Mouse (Mus musculus): ENCODE data around the gene Agpat3.

Agpat3 gene

DNA sequence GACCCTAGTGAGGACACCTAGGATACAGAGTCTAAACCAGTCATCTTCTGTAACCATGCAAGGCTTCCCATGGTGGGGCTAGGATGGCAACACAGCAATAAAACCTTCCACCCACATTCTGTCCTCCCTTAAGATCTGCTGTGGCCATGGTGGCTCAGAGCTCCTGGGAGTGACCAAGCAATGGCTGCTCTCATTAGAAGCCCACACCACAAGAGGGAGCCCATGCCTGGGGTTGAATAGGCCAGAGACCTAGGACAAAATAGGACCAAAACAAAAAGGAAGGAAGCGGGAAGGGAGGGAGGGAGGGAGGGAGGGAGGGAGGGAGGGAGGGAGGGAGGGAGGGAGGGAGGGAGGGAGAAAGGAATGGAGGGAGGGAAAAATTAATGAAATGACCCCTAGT lies 29.5 kb downstream of the Agpat3 start:
- no peak for DNase-seq

DNA sequence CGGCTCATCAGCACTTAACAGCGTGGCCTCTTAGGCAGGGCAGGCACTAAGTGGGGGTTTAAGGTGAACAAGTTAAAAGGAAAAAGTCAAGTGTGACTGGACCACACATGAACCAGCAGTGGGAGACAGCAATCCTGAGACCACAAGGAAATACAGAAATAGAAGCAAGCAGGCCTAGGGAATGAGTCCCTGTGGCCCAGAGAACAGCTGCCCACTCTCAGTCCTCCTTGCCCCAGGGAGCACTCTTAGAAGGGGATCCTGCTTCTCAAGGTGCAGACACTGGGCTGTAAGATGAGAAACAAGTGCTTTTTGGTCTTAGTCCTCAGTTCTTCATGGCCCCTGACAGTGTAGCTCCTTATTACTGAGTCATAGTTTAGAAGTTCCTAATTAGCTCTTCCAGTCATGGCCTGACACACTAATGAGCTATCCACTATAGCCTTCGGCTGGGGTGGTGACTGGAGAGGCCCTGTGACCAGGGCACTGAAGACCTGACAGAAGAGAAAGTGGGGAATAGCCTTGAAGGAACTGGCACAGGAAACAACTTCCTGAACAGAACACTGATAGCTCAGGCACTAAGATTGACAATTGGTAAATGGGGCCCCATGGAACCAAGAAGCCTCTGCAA lies 31.0 kb downstream of the Agpat3 start:
- DNase-seq = no peak

DNA sequence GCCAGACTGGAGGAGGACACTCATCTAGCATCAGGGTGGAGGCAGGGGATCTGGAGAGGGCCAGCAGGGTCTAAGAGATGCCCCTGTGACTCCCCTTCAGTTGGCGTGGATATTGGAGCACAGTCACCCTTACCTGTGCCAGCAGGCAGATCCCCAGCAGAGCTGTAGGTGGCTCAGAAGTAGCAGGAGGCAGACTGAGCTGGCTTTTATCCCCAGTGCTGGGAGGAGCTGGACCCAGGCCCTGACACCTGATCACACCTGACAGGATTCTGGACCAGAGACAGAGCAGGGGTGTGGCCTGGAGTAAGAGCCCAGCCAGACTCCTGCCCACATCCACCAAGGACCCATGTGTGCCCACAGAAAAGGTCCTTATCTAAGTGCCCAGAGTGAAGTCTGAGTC lies 31.8 kb downstream of the Agpat3 start:
- DNase-seq = no peak

DNA sequence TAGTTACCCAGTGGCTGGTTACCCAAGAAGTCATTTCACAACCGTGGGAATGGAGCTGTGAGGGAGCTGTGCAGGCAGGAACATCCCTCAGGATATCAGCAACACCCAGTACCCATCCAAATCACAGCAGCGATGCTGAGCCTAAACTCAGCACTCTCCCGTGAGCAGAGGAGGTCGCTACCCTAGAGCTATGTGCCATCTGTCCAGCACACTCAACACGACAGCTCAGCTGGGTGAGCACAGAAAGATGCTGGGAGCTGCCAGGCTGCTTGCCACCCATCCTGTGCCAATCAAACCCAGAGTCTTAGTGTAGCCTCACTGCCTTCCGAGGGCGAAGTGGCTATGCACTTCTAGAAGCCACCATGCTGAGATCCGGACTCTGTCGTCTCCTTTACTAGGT lies 32.3 kb downstream of the Agpat3 start:
- DNase-seq = no peak

DNA sequence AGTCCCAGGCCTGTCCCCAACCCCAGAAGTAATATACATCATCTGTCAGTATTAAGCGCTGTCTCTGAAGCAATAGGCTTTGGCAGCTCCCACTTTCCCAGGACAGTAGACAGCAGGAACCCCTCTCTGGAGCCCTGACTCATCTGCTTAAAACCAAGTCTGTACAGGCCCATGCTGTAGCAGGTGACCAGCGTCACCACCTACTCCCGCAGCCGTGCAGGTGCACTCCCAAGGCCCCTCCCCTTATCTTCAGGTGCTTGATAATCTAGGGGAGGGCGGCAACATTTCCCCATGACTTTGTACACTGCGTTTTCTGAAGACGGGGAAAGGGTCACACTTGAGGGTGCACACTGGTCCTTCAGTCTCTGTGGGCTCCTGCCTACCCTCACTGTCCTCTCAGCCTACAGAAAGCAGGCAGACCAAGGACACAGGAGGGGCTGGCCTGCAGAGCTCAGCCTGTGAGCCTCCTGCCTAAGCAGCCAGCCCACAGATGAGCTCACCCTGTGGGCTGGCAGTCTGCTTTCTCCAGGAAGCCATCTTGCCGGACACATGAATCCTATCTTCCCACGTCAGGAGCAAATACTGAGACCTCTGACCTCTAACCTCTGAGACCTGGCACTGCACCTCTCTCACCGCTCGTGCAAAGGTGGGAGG lies 34.9 kb downstream of the Agpat3 start:
- no peak for DNase-seq

DNA sequence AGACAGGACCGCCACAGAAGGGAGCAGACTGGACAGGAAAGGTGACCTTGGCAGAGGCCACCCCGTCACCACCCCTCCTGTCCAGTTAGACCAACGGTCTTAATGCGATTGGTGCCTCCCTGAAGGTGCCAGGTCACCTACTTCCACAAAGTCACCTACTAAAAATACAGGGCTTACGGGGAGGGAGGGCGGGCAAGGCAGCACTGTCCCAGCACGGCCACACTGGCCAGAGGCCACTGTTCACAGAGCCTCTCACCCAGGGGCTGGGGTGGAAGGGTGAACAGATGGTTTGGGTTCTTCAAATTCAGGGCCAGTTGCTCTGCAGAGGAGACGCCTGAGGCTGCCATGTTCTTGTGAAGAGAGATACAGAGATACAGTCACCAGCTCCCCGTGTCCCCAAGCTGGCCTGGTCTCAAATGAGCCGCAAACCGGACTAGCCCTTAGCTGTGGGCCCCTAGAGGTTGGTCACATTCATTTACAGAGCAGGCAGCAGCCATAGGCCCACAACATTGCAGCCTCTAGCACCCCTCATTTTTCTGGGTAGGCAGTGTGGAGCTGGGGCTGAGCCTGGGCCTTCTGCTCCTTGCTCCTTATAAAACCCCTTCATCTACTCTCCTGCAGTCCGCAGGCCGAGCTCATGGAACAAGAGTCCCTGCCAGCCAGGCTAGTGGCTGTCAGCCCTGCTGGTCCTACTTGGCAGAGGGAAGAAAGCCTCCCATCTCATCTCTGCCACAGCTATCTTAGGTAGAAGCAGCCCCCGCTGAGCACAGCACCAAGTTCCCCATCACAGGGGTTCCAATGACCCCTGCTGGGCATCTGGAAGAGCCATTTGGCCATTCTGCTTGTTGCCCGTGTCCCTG lies 35.8 kb downstream of the Agpat3 start:
- no peak for DNase-seq

DNA sequence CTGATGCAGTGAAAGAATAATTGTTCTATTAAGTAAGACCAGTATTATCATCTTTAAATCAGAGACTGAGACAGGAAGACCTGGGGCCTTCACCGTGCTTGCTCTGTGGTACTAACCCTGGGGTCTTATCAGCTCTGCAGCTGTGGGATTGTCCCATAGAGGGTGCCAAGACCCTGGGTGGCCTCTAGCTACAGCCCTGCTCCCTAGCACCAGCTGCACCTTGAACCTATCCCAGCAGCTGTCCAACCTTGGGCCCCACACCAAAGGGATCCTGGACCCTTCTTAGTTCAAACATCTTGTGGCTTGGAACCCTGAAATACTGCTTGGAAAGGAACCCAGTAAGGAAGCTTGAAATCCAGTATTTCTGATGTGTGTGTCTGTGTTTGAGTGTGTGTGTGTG lies 37.1 kb downstream of the Agpat3 start:
- DNase-seq = no peak

DNA sequence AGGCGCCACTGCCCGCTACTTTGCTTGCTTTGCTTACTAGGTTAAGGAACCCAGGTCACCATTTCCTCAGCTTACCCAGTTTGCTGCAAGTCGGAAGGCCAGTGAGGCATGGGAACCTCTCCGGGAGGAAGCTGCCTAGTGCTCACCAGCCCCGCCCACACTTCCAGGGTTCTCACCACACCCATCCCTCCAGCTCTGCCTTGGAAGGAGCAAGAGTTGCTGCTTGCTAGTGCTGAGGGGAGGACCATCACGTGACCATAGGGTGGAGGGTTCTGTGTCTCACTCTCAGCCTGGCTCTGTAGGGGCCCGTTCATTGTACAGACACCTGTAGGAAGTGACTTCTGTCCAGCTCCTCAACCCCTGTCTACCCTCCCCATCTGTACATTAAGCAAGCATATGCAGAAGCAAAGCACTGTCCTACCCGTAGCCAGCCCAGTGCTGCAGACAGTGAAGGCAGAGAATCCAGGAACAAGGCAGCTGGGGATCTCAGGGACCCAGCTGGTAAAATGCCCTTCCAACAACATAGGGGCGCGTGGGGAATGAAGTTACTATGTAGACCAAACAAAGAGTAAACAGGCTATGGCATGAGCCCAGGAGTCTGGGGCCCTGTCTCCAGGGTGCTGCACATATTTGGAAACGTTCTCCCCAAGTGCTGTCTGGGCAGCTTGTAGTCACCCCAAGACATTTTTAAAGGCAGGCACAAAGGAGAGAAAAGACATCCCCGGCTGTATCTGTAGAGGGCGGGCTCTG lies 40.2 kb downstream of the Agpat3 start:
- no peak for DNase-seq

DNA sequence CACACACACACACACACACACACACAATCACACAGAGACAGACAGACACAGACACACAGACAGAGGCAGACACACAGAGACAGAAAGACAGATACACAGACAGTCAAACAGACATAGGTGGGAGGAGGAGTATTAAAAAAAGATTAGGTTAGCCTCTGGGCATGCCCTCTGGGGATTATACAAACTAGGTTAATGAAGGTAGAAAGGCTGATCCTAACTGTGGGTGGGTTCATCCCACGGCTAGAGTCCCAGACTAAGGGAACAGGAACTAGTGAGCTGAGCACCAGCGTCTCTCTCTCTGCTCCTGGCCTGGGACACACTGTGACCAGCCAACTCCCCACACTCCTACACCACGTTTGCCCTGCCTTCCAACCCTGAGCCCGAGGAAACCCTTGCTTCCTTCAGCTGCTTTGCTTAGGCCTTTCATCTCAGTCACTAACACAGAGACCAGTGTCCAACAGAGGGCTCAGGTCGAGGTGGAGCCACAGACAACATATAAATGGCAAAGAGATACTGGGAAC lies 41.5 kb downstream of the Agpat3 start:
- no peak for DNase-seq

DNA sequence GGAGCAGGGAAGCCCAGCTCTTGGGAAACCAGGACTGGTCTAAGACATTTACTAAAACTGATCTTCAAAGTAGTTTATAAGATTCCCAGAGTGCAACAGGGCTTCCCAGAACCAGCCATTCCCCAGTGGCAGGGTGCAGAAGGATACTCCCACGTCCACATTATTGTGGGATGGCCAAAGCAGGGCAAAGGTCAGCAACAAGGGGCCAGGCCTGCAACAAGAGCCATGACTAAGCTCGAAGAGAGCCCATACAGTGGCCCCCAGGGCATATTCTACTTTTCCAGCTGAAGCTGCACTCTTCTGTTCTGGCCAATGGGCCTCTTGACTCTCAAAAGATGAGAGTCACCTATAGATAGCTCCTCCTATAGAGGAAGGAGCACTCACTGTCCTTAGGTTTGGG lies 43.7 kb downstream of the Agpat3 start:
- DNase-seq = no peak

DNA sequence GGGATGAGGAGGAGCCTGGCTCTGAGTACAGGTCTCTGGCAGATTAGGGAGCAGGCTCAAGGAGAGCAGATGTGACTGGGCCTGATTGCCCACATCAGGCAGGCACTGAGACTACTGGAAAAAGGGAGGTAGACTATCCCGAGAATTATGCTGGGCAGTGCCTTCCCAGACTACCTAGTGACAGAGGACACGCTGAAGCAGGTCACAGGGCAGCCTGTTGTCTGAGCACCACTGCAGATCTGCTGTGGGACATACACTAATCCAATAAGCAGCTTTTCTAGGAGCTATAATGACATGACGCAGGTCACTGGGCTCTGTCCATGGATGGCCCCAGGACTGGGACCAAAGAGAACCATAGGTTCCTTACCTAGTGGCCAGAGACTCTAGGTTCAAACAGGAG lies 44.9 kb downstream of the Agpat3 start:
- DNase-seq = no peak

DNA sequence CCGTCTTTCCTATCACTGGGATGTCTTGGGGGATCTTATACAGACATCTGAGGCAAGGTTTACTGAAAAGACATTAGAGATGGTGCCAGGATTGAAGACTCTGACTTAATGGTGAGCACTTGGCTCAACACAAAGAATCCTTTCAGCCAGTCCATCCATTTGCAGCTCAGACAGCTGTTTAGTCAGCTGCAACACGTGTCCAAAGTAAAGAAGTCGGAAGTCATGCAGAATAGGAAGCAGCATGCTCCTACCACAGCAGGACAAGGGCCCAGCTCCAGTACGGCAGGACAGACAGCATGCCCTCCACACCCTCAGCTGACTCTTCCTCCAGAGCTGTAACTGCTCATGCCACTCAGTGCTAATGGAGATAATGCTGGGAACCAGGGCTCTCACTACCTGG lies 46.3 kb downstream of the Agpat3 start:
- DNase-seq = no peak

DNA sequence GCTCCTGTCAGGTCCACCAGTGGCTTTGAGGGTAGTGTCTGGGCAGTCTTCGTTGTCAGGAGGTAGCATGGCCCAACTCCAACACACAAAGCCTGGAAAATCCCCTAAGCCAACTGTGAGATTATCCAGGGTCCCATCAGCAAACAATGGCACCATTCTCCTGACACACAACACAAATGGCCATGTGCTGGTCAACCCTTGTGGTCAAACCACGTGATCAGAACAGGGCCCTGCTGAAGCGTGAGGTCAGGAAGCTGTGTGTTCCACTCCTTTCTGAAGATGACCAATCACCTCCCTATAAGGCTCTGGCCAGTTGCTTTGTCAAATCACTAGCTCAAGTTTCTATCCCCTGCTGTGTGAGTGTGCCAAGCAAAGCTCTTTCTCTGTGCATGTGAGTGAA lies 47.3 kb downstream of the Agpat3 start:
- DNase-seq = no peak

DNA sequence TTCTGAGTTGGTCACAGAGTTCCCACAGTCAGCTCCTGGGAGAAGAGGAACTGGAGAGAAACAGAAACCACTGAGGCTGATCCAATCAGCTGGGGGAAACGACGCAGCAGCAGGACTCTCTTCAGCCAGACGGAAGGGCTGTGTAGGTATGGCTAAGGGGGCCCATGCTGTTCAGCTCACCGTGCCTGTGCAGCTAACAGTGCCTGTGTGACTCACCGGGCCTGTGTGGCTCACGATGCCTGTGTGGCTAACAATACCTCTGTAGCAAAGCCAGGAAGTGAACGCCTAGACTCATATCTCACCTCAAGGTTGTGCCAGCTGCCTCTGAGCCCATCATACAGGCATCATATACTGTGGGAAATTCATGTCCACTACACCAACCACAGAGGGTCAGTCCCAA lies 48.6 kb downstream of the Agpat3 start:
- DNase-seq = no peak

DNA sequence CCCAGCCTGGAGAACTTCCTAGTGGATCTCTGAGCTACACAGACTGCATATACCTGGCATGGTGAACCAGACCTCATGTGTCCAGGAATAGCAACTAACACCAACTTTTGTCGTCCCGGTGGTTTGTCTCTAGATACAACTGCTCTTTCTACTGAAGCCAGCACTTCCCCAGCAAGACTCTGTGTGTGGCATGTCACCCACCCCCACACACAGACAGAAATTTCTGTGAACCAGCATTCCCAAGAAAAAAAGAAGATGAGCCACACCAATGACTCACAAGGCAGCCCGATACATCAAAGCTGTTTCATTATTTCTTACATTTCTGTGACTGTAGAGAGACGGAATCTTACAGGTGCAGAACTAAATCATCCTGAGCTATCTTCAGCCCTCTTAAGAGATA lies 52.2 kb downstream of the Agpat3 start:
- DNase-seq = no peak

DNA sequence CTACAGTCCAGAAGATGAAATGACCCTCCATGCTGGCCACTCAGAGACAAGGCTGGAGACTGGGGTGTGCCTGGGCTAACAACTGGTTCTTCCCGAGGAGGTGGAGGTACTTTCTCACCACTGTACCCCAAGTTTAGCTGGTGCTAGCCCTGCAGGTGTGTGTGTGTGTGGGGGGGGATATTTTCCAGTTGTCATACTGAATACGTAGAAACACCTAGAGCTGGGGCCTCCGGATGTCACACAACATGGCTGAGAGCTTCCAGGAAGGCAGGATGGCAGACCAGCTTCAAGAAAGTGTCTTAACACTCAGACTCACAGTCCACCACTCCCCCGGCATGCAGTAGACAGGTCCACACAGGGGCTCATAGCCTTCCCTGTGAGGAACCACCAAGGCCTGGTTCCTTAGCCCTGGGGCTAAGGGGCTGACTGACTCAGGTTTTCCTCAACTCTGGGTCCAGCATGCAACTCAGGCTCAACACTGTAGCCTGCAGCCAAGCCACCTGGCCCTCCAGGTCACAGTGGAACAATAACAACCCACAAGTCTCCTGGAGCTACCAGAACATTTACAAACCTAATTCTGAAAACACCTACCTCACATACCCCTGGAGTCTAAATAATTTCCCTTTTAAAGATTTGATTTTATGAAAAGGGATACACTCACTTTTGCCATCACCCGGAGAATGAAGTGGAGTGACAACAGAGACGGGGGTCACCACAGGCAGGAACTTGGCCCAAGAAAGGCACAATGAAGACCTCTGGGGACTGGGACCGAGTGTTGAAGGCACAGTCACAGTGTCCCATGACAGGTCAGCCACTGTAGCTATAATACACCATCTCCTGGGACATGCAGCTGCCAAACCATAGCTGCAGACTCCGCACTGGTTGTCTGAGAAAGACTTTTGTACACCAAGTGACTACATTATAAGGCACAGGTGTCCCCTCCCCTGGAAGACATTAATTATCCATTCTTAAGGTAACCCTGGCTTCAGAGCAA lies 53.3 kb downstream of the Agpat3 start:
- peak; percentile 21 to 55 for DNase-seq

DNA sequence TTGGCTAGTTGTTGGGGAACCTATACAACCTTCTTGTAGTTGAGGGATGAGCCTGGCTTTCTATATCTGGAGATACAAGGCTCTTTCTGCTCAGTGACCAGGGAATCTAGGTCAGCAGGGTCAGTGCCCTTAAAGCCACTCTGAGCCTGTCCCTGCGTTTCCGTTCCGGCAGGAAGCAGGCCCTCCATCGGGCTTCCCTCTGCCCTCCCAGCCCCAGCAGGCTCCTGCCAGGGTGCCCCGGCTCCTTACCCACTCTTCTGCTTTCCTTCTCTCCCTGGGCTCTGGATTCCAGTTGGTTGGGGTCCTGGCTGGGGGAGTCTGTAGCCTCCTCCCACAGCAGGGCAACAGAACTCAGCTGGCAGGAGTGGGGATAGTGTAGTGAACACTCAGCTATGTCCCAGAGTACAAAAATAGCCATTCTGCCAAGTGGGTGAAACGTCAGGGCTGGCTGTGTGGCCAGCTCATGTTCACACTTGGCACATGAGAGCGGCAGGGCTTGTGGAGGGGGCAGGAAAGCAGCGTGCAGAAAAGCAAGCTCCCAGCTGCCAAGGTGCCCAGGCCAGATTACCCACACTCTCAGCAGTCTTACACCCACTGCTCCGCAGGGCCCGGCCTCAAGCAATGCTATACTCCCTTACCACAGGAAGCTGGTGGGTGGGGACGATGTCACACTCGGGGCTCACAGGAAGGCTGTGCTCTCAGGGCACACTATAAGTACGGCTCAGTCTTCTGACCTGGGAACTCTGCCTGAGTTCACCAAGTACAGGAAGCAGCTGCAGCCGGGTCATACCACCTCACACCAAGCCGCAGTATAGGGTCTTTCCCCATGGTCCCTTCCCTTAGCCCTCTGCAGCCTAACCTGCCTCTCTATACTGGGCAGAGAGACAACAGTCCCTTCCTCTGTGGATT lies 54.5 kb downstream of the Agpat3 start:
- DNase-seq = peak; percentile 90 to 95

DNA sequence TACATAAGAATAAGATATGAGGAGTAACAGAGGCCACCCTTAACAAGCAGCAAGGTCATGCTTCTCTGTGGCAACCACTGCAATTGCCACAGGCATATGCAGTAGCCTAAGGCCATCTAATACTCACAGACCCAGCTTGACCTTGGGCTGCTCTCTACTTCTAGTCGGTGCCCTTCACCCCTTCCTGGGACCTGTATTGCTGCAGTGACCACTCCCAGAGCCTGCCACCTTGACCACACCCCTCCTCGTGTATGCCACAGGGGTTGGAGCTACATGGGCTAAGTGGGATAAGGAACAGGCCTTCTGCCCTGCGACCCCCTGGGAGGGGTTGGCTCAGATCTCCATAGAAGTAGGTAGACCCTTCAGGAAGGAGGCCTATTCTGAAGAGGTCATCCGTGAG lies 55.3 kb downstream of the Agpat3 start:
- peak in 1 of 2 experiments; percentile 32 for DNase-seq

DNA sequence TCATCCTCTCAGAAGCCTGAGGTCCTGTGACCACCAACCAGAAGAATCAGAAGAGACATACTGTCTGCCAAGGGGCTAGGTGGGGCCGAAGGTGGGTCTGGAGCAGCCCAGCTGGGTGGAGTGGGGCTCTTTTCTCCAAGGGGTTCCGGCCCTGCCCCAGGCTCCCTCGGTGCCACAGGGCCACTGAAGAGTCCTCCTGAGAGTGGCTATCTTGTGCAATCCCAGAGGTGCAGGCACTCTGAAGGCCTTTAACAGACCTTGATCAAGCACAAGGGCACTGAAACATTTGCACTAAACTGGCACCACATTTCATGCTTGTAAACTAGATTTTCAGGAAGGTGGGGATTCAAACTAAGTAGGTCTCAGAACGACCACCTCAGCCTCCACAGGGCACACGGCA lies 55.9 kb downstream of the Agpat3 start:
- no peak for DNase-seq

DNA sequence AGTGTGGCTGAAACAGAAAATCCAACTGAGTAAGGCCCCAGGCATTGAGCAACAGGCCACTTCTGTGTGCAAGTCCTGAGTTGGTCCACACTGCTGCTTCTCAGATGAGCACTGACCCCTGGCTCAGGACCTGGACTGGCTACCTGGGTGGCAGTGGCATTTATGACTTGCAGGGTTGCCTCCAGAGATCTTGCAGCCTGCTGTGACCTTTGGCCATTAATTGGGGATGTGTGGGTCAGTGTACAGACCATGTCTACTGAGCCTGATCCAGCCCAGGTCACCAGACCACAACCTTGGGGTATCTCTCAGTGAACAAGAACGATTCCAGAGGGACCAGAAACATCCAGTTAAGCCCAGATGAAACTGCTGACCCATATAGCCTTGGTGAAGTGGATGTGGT lies 58.7 kb downstream of the Agpat3 start:
- DNase-seq = no peak

DNA sequence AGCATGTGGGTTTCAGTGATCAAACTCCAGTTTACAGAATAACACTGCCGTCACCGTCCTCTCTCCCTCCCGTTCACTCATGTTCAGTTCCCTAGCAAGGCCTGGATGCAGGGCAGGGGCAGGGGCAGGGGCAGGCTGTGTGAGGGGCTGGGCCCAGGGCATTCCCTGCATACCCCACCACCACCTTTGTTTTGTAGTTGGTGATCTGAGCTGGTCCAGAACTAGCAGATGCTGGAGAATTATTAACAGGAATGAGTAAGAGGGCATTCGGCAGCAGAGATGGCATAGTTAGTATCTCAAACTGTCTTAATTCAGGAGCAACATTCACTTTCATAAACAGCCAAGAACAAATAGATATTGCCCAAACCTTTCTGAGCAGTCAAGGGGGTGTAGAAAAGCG lies 59.9 kb downstream of the Agpat3 start:
- DNase-seq = no peak
